Mouse (Mus musculus): Measurements from ENCODE around the gene Bmx. TPM values are rescaled to one million over a fixed set of nuclear protein-coding genes. Genes with fewer than 3 reads are reported as not detected.

Bmx gene
- polyA plus RNA-seq, 1 experiment from 2014 or later = 0.27 TPM

DNA sequence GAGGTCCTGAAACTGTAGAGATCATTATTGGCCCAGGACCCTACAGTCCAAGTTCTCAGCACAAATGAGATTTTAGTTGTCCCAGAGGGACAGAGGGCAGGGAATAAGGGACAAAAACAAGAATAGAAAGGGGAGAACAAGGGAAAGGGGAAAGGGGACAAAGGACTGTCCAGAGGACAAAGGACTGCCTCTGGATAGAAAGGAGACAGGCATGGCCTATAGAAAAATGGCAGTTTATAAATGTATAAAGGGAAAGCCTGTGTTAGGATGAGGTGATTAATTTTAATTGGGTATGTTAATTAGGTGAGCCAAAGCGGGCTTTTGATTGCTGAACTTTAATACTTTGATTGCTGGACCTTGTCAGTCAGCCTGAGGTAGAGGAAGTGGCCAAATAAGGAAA, 6.9 kb upstream of the Bmx start:
- WGBS = 58% methylated on average over 1 of the region's 1 CpGs
- Histone ChIP-seq H3K9me3 (ENCODE audit: control insufficient read depth, low read length) (no peaks in the 10 kb centered on the region), H3K9ac (ENCODE audit: low read depth, low read length) (no peak overlapping the region), H3K4me3 (ENCODE audit: low read depth, low read length) (no peak overlapping the region), H3K36me3 (ENCODE audit: control insufficient read depth, insufficient read depth, low read length) (no peaks in the 10 kb centered on the region), H3K4me2 (no peak overlapping the region), H3K27ac (ENCODE audit: low read depth, low read length) (no peak overlapping the region), H3K4me1 (replicated peaks; ENCODE audit: control insufficient read depth, insufficient read depth, low read length) (no peaks in the 10 kb centered on the region), H3K27me3 (replicated peaks; ENCODE audit: control insufficient read depth, insufficient read depth, low read length) (no peaks in the 10 kb centered on the region; the same call in 1 of the 2 replicates)
- no peak for ATAC-seq (replicated peaks; ENCODE audit: low FRiP score)
- DNase-seq (ENCODE audit: low spot score) = no peak

DNA sequence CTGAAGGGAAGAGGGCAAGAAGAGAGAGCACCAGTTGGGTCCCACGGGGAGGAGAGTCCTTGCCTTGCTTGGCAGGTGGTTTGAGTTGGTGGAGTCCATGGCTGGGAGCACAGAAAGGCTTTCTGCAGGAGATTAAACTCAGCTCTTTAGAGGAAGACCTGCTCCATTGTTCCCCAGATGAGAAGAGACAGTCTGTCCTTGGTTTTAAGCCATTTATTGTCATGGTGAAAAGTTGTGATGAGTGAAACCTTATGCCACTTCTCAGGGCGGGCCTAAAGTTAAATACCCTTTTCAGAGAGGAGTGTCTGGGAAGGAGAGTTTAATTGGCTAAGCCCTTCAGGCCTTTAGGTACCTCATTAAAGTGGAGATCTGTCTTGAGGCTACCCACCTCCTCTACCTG, 4.3 kb upstream of the Bmx start:
- H3K27ac ChIP-seq (ENCODE audit: low read depth, low read length) = no peak overlapping the region
- DNase-seq (ENCODE audit: low spot score) (no peak), ATAC-seq (replicated peaks; ENCODE audit: low FRiP score) (no peak)
- 72% methylated on average over 2 of the region's 2 CpGs for WGBS
- no peaks in the 10 kb centered on the region for H3K4me1 ChIP-seq (replicated peaks; ENCODE audit: control insufficient read depth, insufficient read depth, low read length)
- no peaks in the 10 kb centered on the region for H3K9me3 ChIP-seq (ENCODE audit: control insufficient read depth, low read length)
- H3K9ac ChIP-seq (ENCODE audit: low read depth, low read length) = no peak overlapping the region
- no peak overlapping the region for H3K4me2 ChIP-seq
- H3K27me3 ChIP-seq (replicated peaks; ENCODE audit: control insufficient read depth, insufficient read depth, low read length) = no peaks in the 10 kb centered on the region; the same call in 1 of the 2 replicates
- H3K36me3 ChIP-seq (ENCODE audit: control insufficient read depth, insufficient read depth, low read length) = no peaks in the 10 kb centered on the region
- no peak overlapping the region for H3K4me3 ChIP-seq (ENCODE audit: low read depth, low read length)

DNA sequence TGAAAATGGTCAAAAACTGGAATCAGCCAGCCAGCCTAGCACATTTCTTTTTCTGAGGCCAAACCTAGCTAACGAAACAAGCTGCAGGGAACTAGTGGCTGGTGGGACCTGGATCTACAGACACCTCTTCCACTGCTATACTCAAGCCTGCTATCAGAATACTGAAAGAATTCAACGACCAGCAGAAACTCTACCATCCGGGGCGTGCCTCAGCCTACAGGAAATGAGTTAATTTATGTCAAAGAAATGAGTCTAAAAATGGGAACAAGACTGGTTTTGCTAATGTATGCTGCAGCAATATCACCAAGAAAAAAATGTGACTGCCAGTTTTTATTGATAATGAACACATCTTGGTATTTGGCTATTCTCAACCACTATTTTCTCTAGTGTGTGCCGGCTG, 669 bp upstream of the Bmx start:
- no peak overlapping the region for H3K4me3 ChIP-seq (ENCODE audit: low read depth, low read length)
- DNase-seq (ENCODE audit: low spot score) (no peak), ATAC-seq (replicated peaks; ENCODE audit: low FRiP score) (no peak)
- no peaks in the 10 kb centered on the region; the same call in none of the 2 replicates for H3K27me3 ChIP-seq (replicated peaks; ENCODE audit: control insufficient read depth, insufficient read depth, low read length)
- H3K27ac ChIP-seq (ENCODE audit: low read depth, low read length) = no peak overlapping the region
- no peaks in the 10 kb centered on the region for H3K4me1 ChIP-seq (replicated peaks; ENCODE audit: control insufficient read depth, insufficient read depth, low read length)
- H3K9ac ChIP-seq (ENCODE audit: low read depth, low read length) = no peak overlapping the region
- 63% methylated on average over 5 of the region's 5 CpGs for WGBS
- no peaks in the 10 kb centered on the region for H3K36me3 ChIP-seq (ENCODE audit: control insufficient read depth, insufficient read depth, low read length)
- H3K4me2 ChIP-seq = no peak overlapping the region
- no peaks in the 10 kb centered on the region for H3K9me3 ChIP-seq (ENCODE audit: control insufficient read depth, low read length)

DNA sequence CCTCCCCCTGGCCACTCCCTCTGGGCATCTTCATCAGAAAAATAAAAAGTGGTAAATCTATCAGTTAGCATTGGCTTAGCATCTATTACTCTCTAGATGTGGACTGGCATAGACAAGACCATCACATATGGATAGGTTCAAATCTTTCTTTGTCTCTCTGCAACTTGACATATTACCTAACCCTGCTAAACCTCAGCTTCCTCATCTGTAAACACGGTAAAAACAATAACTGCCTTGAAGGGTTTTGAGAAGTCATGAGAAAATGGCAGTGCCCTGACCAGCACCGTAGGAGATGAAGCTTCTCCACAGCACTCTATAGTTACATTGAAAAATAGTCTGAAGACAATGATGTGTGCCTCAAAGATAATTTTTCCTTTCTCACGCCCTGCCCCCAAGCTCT, 1.5 kb downstream of the Bmx start:
- Histone ChIP-seq H3K4me1 (replicated peaks; ENCODE audit: control insufficient read depth, insufficient read depth, low read length) (no peaks in the 10 kb centered on the region), H3K27ac (ENCODE audit: low read depth, low read length) (no peak overlapping the region), H3K4me2 (no peak overlapping the region), H3K36me3 (ENCODE audit: control insufficient read depth, insufficient read depth, low read length) (no peaks in the 10 kb centered on the region), H3K27me3 (replicated peaks; ENCODE audit: control insufficient read depth, insufficient read depth, low read length) (no peaks in the 10 kb centered on the region; the same call in 1 of the 2 replicates), H3K4me3 (ENCODE audit: low read depth, low read length) (no peak overlapping the region), H3K9me3 (ENCODE audit: control insufficient read depth, low read length) (no peaks in the 10 kb centered on the region), H3K9ac (ENCODE audit: low read depth, low read length) (no peak overlapping the region)
- DNase-seq (ENCODE audit: low spot score) = no peak
- WGBS = 79% methylated on average over 3 of the region's 3 CpGs
- ATAC-seq (replicated peaks; ENCODE audit: low FRiP score) = no peak

DNA sequence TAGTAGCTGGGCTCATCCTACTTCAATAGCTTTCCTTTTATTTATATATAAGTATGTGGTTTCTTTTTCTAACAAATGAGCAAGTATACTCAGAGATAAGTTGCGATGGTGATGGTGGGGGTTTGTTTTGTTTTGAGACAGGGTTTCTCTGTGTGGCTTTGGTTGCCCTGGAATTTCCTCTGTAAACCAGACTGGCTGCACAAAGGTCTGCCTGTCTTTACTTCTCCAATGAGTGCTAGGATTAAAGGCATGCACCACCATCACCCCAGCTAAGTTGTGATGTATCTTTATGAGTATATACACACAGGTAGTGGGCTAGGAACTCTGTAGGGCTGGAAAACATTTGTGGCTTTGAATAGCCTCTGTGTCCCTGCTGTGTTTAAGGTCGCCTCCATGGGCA, 11.3 kb downstream of the Bmx start:
- WGBS = 60% methylated on average over 2 of the region's 2 CpGs
- Histone ChIP-seq H3K36me3 (ENCODE audit: control insufficient read depth, insufficient read depth, low read length) (no peaks in the 10 kb centered on the region), H3K27ac (ENCODE audit: low read depth, low read length) (no peak overlapping the region), H3K4me2 (no peak overlapping the region), H3K4me1 (replicated peaks; ENCODE audit: control insufficient read depth, insufficient read depth, low read length) (no peaks in the 10 kb centered on the region), H3K27me3 (replicated peaks; ENCODE audit: control insufficient read depth, insufficient read depth, low read length) (peaks cover 6% of the 10 kb centered on the region), H3K9ac (ENCODE audit: low read depth, low read length) (no peak overlapping the region), H3K4me3 (ENCODE audit: low read depth, low read length) (no peak overlapping the region), H3K9me3 (ENCODE audit: control insufficient read depth, low read length) (no peaks in the 10 kb centered on the region)
- ATAC-seq (replicated peaks; ENCODE audit: low FRiP score) (no peak), DNase-seq (ENCODE audit: low spot score) (no peak)

DNA sequence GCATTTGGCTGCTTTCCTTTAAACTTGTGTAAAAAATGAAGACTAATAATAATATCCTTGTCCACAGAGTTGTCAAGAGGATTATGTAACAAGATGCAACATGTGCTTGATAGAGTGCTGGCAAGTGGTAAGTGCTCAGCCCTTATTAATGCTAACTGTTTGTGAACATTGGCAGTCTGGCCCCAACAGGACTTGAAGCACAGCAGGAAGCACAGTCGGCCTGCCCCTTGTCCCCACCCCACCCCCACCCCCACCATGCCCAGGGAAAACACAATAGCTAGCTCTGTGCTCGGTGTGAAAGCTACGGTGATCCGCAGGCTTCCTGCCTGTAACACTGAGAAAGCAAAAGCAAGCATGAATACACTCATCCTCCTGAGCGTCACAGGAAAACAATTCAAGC, 12.3 kb downstream of the Bmx start:
- Histone ChIP-seq H3K4me3 (ENCODE audit: low read depth, low read length) (no peak overlapping the region), H3K36me3 (ENCODE audit: control insufficient read depth, insufficient read depth, low read length) (no peaks in the 10 kb centered on the region), H3K27me3 (replicated peaks; ENCODE audit: control insufficient read depth, insufficient read depth, low read length) (peaks cover 6% of the 10 kb centered on the region), H3K27ac (ENCODE audit: low read depth, low read length) (no peak overlapping the region), H3K4me1 (replicated peaks; ENCODE audit: control insufficient read depth, insufficient read depth, low read length) (no peaks in the 10 kb centered on the region), H3K9ac (ENCODE audit: low read depth, low read length) (no peak overlapping the region), H3K4me2 (no peak overlapping the region), H3K9me3 (ENCODE audit: control insufficient read depth, low read length) (no peaks in the 10 kb centered on the region)
- 0 out of 2 replicates have a peak, but pooled peaks have one; percentile 36 for ATAC-seq (replicated peaks; ENCODE audit: low FRiP score)
- no peak for DNase-seq (ENCODE audit: low spot score)
- 10% methylated on average over 5 of the region's 5 CpGs for WGBS

DNA sequence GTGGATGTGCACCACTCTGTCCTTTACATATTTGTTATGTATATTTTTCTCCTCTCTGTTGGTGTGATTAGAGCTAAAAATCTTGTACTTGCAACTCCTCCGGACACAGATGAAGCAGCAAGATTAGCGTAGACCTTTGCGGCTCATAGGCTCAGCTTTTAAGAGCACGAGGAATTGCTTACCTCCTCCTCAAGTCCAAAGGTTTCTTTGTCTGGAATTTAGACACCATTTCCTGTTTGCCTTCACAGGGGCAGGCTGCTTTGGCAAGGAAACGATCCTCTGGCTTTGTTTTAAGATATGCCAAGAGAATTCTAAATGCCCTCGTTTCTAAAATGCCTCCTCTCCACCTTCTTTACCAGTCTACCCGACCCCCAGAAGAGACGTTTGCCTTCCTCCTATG, 24.6 kb downstream of the Bmx start:
- H3K4me2 ChIP-seq = no peak overlapping the region
- H3K9ac ChIP-seq (ENCODE audit: low read depth, low read length) = no peak overlapping the region
- H3K4me3 ChIP-seq (ENCODE audit: low read depth, low read length) = no peak overlapping the region
- H3K4me1 ChIP-seq (replicated peaks; ENCODE audit: control insufficient read depth, insufficient read depth, low read length) = no peaks in the 10 kb centered on the region
- no peaks in the 10 kb centered on the region for H3K9me3 ChIP-seq (ENCODE audit: control insufficient read depth, low read length)
- 61% methylated on average over 8 of the region's 8 CpGs for WGBS
- H3K36me3 ChIP-seq (ENCODE audit: control insufficient read depth, insufficient read depth, low read length) = no peaks in the 10 kb centered on the region
- ATAC-seq (replicated peaks; ENCODE audit: low FRiP score) = no peak
- DNase-seq (ENCODE audit: low spot score) = no peak
- no peaks in the 10 kb centered on the region for H3K27me3 ChIP-seq (replicated peaks; ENCODE audit: control insufficient read depth, insufficient read depth, low read length)
- H3K27ac ChIP-seq (ENCODE audit: low read depth, low read length) = no peak overlapping the region

DNA sequence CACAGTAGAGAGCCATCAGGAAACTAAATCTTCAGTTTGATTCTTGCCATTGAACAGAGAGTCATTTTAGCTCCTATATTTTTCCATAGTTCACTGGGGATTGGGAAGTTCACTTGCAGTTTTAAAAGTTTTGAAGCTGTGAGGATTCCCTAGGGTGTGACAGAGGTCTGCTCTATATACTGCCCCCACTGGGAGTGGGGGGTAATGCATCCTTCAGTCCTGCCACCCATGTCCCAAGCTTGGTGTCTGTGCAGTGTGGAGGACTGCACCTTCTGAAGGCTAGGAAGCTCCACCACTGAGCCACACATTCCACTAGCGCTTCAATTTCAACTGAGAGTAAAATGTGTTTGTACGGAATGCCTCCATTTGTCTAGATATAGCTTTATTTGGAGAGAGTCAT, 36.0 kb downstream of the Bmx start:
- no peak for DNase-seq (ENCODE audit: low spot score)
- H3K27ac ChIP-seq (ENCODE audit: low read depth, low read length) = no peak overlapping the region
- H3K9me3 ChIP-seq (ENCODE audit: control insufficient read depth, low read length) = no peaks in the 10 kb centered on the region
- 0 out of 2 replicates have a peak, but pooled peaks have one; percentile 51 for ATAC-seq (replicated peaks; ENCODE audit: low FRiP score)
- H3K4me2 ChIP-seq = no peak overlapping the region
- WGBS = 58% methylated on average over 2 of the region's 2 CpGs
- H3K4me3 ChIP-seq (ENCODE audit: low read depth, low read length) = no peak overlapping the region
- no peaks in the 10 kb centered on the region for H3K36me3 ChIP-seq (ENCODE audit: control insufficient read depth, insufficient read depth, low read length)
- H3K9ac ChIP-seq (ENCODE audit: low read depth, low read length) = no peak overlapping the region
- no peaks in the 10 kb centered on the region; the same call in 1 of the 2 replicates for H3K27me3 ChIP-seq (replicated peaks; ENCODE audit: control insufficient read depth, insufficient read depth, low read length)
- H3K4me1 ChIP-seq (replicated peaks; ENCODE audit: control insufficient read depth, insufficient read depth, low read length) = no peaks in the 10 kb centered on the region

DNA sequence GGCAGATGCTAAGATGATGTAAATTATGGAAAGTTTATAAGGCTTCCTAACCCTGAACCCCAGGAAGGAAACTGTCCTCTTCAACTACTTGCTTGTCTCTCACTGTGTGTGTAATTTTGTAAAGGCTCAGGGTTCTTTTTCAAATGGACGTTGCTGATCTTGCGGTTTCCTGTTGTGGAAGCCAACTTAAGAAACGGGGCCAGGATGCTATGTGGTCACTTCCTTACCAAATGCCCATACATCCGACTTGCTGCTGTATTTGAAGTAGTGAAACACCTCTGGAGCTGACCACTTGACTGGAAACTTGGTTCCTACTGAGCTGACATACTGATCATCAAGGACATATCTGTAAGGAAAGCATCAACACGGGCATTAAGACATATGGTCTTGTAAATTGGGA, 57.4 kb downstream of the Bmx start:
- H3K4me2 ChIP-seq = no peak overlapping the region
- no peaks in the 10 kb centered on the region for H3K27me3 ChIP-seq (replicated peaks; ENCODE audit: control insufficient read depth, insufficient read depth, low read length)
- ATAC-seq (replicated peaks; ENCODE audit: low FRiP score) (no peak), DNase-seq (ENCODE audit: low spot score) (no peak)
- H3K36me3 ChIP-seq (ENCODE audit: control insufficient read depth, insufficient read depth, low read length) = no peaks in the 10 kb centered on the region
- 57% methylated on average over 5 of the region's 5 CpGs for WGBS
- H3K4me3 ChIP-seq (ENCODE audit: low read depth, low read length) = no peak overlapping the region
- H3K4me1 ChIP-seq (replicated peaks; ENCODE audit: control insufficient read depth, insufficient read depth, low read length) = no peaks in the 10 kb centered on the region
- no peak overlapping the region for H3K27ac ChIP-seq (ENCODE audit: low read depth, low read length)
- no peaks in the 10 kb centered on the region for H3K9me3 ChIP-seq (ENCODE audit: control insufficient read depth, low read length)
- H3K9ac ChIP-seq (ENCODE audit: low read depth, low read length) = no peak overlapping the region

Measured in liver, embryonic 11.5 days (tissue).